Mouse (Mus musculus) forebrain, postnatal 0 days (tissue): ENCODE measurements at regions not wholly inside any gene's neighbourhood (a gene's known extent, or its start where the extent isn't known, plus 50 kb on each side); places are given as distances from the start of the nearest gene placed in this dataset.

Experiments
- ATAC-seq: fragments of 200-750 bp; cut with Nextera tagmentation; 2 replicates; pipeline ENCODE4 v1.8.0; 2017; ENCODE audit warnings: mild to moderate bottlenecking, moderate library complexity
- DNase-seq: peaks from one replicate; pipeline ENCODE4 v3.0.0-alpha.2; 2015
- H3K27ac ChIP-seq: fragments of 300-500 bp; sonication (generic); 2 replicates; pipeline ENCODE4 v1.5.1; 2014; ENCODE audit warnings: low read depth, mild to moderate bottlenecking, antibody characterized with exemption, low read length, moderate library complexity, mixed read lengths
- H3K27me3 ChIP-seq: fragments of 300-500 bp; sonication (generic); 2 replicates; pipeline ENCODE4 v1.6.1; 2014; ENCODE audit warnings: mild to moderate bottlenecking, low read length, mixed read lengths; ENCODE audit not compliant: insufficient read depth
- H3K36me3 ChIP-seq: fragments of 300-500 bp; sonication (generic); 2 replicates; pipeline ENCODE4 v1.6.1; 2014; ENCODE audit warnings: mild to moderate bottlenecking, moderate library complexity; ENCODE audit not compliant: insufficient read depth
- H3K4me1 ChIP-seq: fragments of 300-500 bp; sonication (generic); 2 replicates; pipeline ENCODE4 v1.6.1; 2014; ENCODE audit warnings: antibody characterized with exemption; ENCODE audit not compliant: insufficient read depth
- H3K4me2 ChIP-seq: fragments of 300-500 bp; sonication (generic); 2 replicates; pipeline ENCODE4 v1.6.1; 2014; ENCODE audit warnings: low read depth, mild to moderate bottlenecking, moderate library complexity
- H3K4me3 ChIP-seq: fragments of 300-500 bp; sonication (generic); 2 replicates; pipeline ENCODE4 v1.5.1; 2014; ENCODE audit warnings: low read depth, low read length, mixed read lengths
- H3K9ac ChIP-seq: fragments of 300-500 bp; sonication (generic); 2 replicates; pipeline ENCODE4 v1.6.1; 2014; ENCODE audit warnings: mild to moderate bottlenecking
- H3K9me3 ChIP-seq: fragments of 300-500 bp; sonication (generic); 2 replicates; pipeline ENCODE4 v1.6.1; 2016; ENCODE audit warnings: low read length
- CTCF ChIP-seq: sonication (generic); IDR thresholded peaks from 2 replicates; pipeline ENCODE4 v1.5.1; 2016; ENCODE audit warnings: antibody characterized with exemption, control low read depth, low read depth
- whole genome bisulfite sequencing: fragments of 180-500 bp; shearing (Covaris S2); extraction: QIAGEN DNeasy Blood & Tissue Kit; methylation state at CpG from one replicate; pipeline ENCODE4 v1.1.7; 2014; 5-methylcytosine and 5-hydroxymethylcytosine counted together

- H3K4me3 ChIP-seq = no peak overlapping the region
- no peak for ATAC-seq
- H3K4me2 ChIP-seq = no peak overlapping the region
- no peak overlapping the region for H3K27ac ChIP-seq
- no peak for DNase-seq
- no peak for TF ChIP-seq CTCF
- H3K4me1 ChIP-seq = no peaks in the 10 kb centered on the region
- H3K27me3 ChIP-seq = no peaks in the 10 kb centered on the region
- no peaks in the 10 kb centered on the region for H3K9me3 ChIP-seq
- WGBS = 96% methylated on average over 2 of the region's 2 CpGs
- no peak overlapping the region for H3K9ac ChIP-seq
- H3K36me3 ChIP-seq = no peaks in the 10 kb centered on the region
Measured at GRCm38 (mm10) chr3:124633372-124633771, 52.5 kb upstream of the 1700003H04Rik start.
